ENCODE assay signal across 20 mouse cellular contexts in genomic region chr7:66180711-66181365, GRCm38 (mm10).
DNase-seq lines count a peak whose midpoint lies in the region; ATAC-seq lines count a peak whose summit lies in the region.
"Had no signal": no experiment of that assay in that cellular context is flagged by ENCODE, and none has a peak within 500 bp of the region (broad histone marks: within the 10 kb centered on the region; RNA-seq: fewer than 3 reads in every experiment).

No protein-coding gene starts in this region.

- no peak overlapping the region for H3K4me3 ChIP-seq in heart, embryonic 16.5 days (ENCODE audit: low read length)
- H3K4me3 ChIP-seq: embryonic facial prominence, embryonic 13.5 days; gastrocnemius, adult 2 months; hindbrain, embryonic 12.5 days; limb, embryonic 12.5 days; liver, embryonic 12.5 days; neural tube, embryonic 15.5 days had no signal

- H3K9me3 ChIP-seq in heart, embryonic 16.5 days (replicated peaks; ENCODE audit: control insufficient read depth, low read length), result peaks cover 2% of the 10 kb centered on the region; the same call in 1 of the 2 replicates
- H3K9me3 ChIP-seq: embryonic facial prominence, embryonic 13.5 days; hindbrain, embryonic 12.5 days; limb, embryonic 12.5 days; liver, embryonic 12.5 days; neural tube, embryonic 15.5 days had no signal

- no peak overlapping the region for H3K9ac ChIP-seq in heart, embryonic 16.5 days (ENCODE audit: low read length)
- H3K9ac ChIP-seq: embryonic facial prominence, embryonic 13.5 days; hindbrain, embryonic 12.5 days; limb, embryonic 12.5 days; liver, embryonic 12.5 days; neural tube, embryonic 15.5 days had no signal

- intact Hi-C loops in heart, postnatal 25 days (cut with DNase I), result no loop called here

- H3K4me2 ChIP-seq in heart, embryonic 16.5 days (ENCODE audit: low read depth, low read length), result no peak overlapping the region
- H3K4me2 ChIP-seq: embryonic facial prominence, embryonic 13.5 days; hindbrain, embryonic 12.5 days; limb, embryonic 12.5 days; liver, embryonic 12.5 days; neural tube, embryonic 15.5 days had no signal

- no peaks in the 10 kb centered on the region; the same call in 1 of the 2 replicates for H3K36me3 ChIP-seq in heart, embryonic 16.5 days (ENCODE audit: control insufficient read depth, insufficient read depth)
- H3K36me3 ChIP-seq: hindbrain, embryonic 12.5 days; neural tube, embryonic 15.5 days had no signal

- H3K27ac ChIP-seq in heart, embryonic 16.5 days (ENCODE audit: low read length), result 0 out of 2 replicates have a peak overlapping the region, but pooled peaks have one; percentile 27
- H3K27ac ChIP-seq: embryonic facial prominence, embryonic 13.5 days; gastrocnemius, adult 2 months; hindbrain, embryonic 12.5 days; limb, embryonic 12.5 days; liver, embryonic 12.5 days; neural tube, embryonic 15.5 days; stomach, postnatal 0 days had no signal

- peak; percentile 76 for DNase-seq in adrenal gland, adult 2 months
- DNase-seq in adrenal gland, adult 18-20 months (ENCODE audit: low spot score in 2 of 2), result no peak
- no peak for DNase-seq in heart, postnatal 25 days (ENCODE audit: low spot score)
- DNase-seq in 416B (ENCODE audit: low read depth), result peak; percentile 71
- peak; percentile 72 for DNase-seq in induced T-regulatory cell, adult 2 months (ENCODE audit: low read depth)
- no peak for DNase-seq in kidney, postnatal 4 days
- no peak for DNase-seq in layer of hippocampus, adult 8-10 months (ENCODE audit: low spot score in 2 of 2)
- DNase-seq: cerebellum, adult 11-12 months; cerebellum, postnatal 14 days; gastrocnemius, adult 2 months; kidney, postnatal 36 days; lung, adult 2 months; midbrain, embryonic 14.5 days had no signal

- WGBS in heart, embryonic 16.5 days, result 73% methylated on average over 10 of the region's 10 CpGs

- H3K4me1 ChIP-seq in heart, embryonic 16.5 days (ENCODE audit: control insufficient read depth, insufficient read depth, low read length), result peaks cover 9% of the 10 kb centered on the region
- H3K4me1 ChIP-seq: neural tube, embryonic 15.5 days had no signal

- H3K27me3 ChIP-seq in heart, embryonic 16.5 days (ENCODE audit: control insufficient read depth, insufficient read depth, low read length), result no peaks in the 10 kb centered on the region
- H3K27me3 ChIP-seq: embryonic facial prominence, embryonic 13.5 days; hindbrain, embryonic 12.5 days; limb, embryonic 12.5 days; liver, embryonic 12.5 days; neural tube, embryonic 15.5 days had no signal

- ATAC-seq in heart, embryonic 16.5 days (replicated peaks; ENCODE audit: extremely low read depth, insufficient read depth, low FRiP score), result no peak
- ATAC-seq: liver, embryonic 12.5 days had no signal

Comparison
In these comparisons a context has a peak if more than half of its experiments do, and no peak if none do; other contexts are left out.
1. DNase-seq: peak in adrenal gland, adult 2 months (single experiment), 416B (single experiment) and induced T-regulatory cell, adult 2 months (single experiment); none in adrenal gland, adult 18-20 months (0 of 2), heart, postnatal 25 days (single experiment), kidney, postnatal 4 days (0 of 2) and layer of hippocampus, adult 8-10 months (0 of 2).